Mouse (Mus musculus) embryonic facial prominence, embryonic 12.5 days (tissue): ENCODE data around the gene Pklr. TPM values are rescaled to one million over a fixed set of nuclear protein-coding genes. Genes with fewer than 3 reads are reported as not detected.
"Not testable (repeated sequence)": the region's sequence is repeated elsewhere in the genome, so short reads cannot be mapped to it uniquely, and the experiment has no call there.

Experiments used
- ATAC-seq: fragments of 200-750 bp; cut with Nextera tagmentation; 2 replicates; pipeline ENCODE4 v1.8.0; 2017; ENCODE audit not compliant: insufficient number of reproducible peaks, insufficient read depth, low FRiP score, low TSS enrichment
- H3K27ac ChIP-seq: fragments of 300-500 bp; sonication (generic); 2 replicates; pipeline ENCODE4 v1.5.1; 2016; ENCODE audit warnings: mild to moderate bottlenecking
- H3K27me3 ChIP-seq: fragments of 300-500 bp; sonication (generic); 2 replicates; pipeline ENCODE4 v1.6.1; 2016; ENCODE audit warnings: mild to moderate bottlenecking, moderate library complexity
- H3K36me3 ChIP-seq: fragments of 300-500 bp; sonication (generic); 2 replicates; pipeline ENCODE4 v1.6.1; 2016; ENCODE audit warnings: mild to moderate bottlenecking
- H3K4me1 ChIP-seq: fragments of 300-500 bp; sonication (generic); 2 replicates; pipeline ENCODE4 v1.6.1; 2016
- H3K4me2 ChIP-seq: fragments of 300-500 bp; sonication (generic); replicated peaks from 2 replicates; pipeline ENCODE4 v1.6.1; 2016; ENCODE audit warnings: mild to moderate bottlenecking, moderate library complexity
- H3K4me3 ChIP-seq: fragments of 300-500 bp; sonication (generic); 2 replicates; pipeline ENCODE4 v1.5.1; 2016; ENCODE audit warnings: mild to moderate bottlenecking
- H3K9ac ChIP-seq: fragments of 300-500 bp; sonication (generic); 2 replicates; pipeline ENCODE4 v1.6.1; 2016; ENCODE audit warnings: mild to moderate bottlenecking, moderate library complexity
- H3K9me3 ChIP-seq: fragments of 300-500 bp; sonication (generic); 2 replicates; pipeline ENCODE4 v1.6.1; 2016; ENCODE audit warnings: mild to moderate bottlenecking, moderate library complexity
- WGBS: fragments of 180-500 bp; shearing (Covaris S2); methylation state at CpG from one replicate; pipeline ENCODE4 v1.1.7; 2016; 5-methylcytosine and 5-hydroxymethylcytosine counted together
- polyA plus RNA-seq: library from polyadenylated mRNA; unstranded; fragments of >200 nt; fragmentation: Nextera tagmentation; extraction: Ambion mirVana; gene quantifications from 2 replicates; pipeline ENCODE4 v1.2.1, GENCODE M21; 2016

The Pklr gene
- polyA plus RNA-seq, 1 experiment from 2014 or later, result 0.27 TPM

DNA sequence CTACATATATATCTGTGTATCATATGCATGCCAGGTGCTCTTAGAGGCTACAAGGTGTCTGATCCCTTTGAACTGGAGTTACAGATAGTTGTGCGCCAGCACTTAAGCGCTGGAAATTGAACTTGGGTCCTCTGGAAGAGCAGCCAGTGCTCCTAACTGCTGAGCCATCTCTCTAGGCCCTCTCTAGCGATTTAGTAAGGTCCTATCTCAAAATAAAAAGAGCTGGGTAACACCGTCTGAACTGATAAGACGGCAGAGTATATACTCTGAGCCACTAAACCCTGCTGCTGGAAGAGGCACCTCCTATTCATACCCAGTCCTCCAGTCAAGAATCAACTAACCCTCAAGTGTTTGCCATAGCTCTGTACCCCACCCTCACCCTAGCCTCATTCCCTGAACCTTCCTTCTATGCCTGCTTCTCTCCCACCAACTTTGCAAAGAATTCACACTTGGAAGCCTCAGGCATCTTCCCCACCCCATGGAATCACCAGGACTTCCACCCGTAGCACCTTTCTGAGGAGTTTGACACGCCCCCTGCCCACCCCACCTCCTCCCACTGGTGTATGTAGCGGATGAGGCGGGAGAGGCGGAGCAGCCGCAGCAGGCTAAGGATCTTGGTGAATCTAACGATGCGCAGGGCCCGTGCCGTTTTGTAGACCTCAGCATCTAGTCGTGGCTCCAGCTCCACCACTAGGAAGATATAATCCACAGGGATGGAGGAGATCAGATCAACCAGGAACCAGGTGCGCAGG, 16.3 kb downstream of the Pklr start:
- Histone ChIP-seq H3K36me3 (no peaks in the 10 kb centered on the region), H3K27ac (no peak overlapping the region), H3K4me2 (no peak overlapping the region), H3K9me3 (no peaks in the 10 kb centered on the region), H3K4me3 (no peak overlapping the region), H3K4me1 (peaks cover 5% of the 10 kb centered on the region), H3K9ac (no peak overlapping the region), H3K27me3 (peaks cover 37% of the 10 kb centered on the region)
- WGBS, result 60% methylated on average over 17 of the region's 17 CpGs
- no peak for ATAC-seq

- Histone ChIP-seq H3K27me3 (peaks cover 20% of the 10 kb centered on the region), H3K9ac (no peak overlapping the region), H3K4me2 (no peak overlapping the region), H3K4me3 (no peak overlapping the region), H3K27ac (no peak overlapping the region), H3K9me3 (no peaks in the 10 kb centered on the region), H3K4me1 (peaks cover 15% of the 10 kb centered on the region), H3K36me3 (no peaks in the 10 kb centered on the region)
- ATAC-seq, result no peak
- 86% methylated on average over 8 of the region's 8 CpGs for WGBS
These were observed 21.0 kb downstream of the Pklr start for GRCm38 (mm10) chr3:89156951-89157350.

DNA sequence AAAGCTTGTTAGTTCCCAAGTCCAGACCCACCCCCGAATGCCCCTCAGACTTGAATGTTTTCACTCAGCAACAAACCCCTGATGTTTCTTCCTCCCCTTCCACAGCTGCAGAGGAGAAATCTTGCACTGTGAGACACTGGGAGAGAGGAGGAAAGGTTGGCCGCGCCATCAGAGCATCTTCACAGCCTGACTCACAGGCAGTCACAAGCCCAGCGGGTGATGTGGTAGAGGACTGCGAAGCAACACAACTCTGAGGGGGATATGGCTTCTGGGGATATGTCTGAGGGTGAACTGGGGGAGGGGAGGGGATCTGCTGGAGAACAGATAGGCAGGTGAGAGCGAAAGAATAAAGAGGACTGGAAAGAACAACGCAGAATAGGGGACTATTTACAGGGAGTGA, 22.7 kb downstream of the Pklr start:
- whole genome bisulfite sequencing, result 20% methylated on average over 7 of the region's 7 CpGs
- Histone ChIP-seq H3K4me3 (0 out of 2 replicates have a peak overlapping the region, but pooled peaks have one; percentile 61), H3K4me2 (peak overlapping the region; percentile 98), H3K27me3 (peaks cover 20% of the 10 kb centered on the region), H3K9me3 (no peaks in the 10 kb centered on the region), H3K27ac (no peak overlapping the region), H3K36me3 (no peaks in the 10 kb centered on the region), H3K9ac (no peak overlapping the region), H3K4me1 (peaks cover 15% of the 10 kb centered on the region)
- no peak for ATAC-seq

- no peak for ATAC-seq
- H3K27me3 ChIP-seq, result peaks cover 20% of the 10 kb centered on the region
- peak overlapping the region; percentile 98 for H3K4me2 ChIP-seq
- H3K4me1 ChIP-seq, result peaks cover 19% of the 10 kb centered on the region
- H3K9me3 ChIP-seq, result no peaks in the 10 kb centered on the region
- peak overlapping the region; percentile 61 for H3K4me3 ChIP-seq
- H3K36me3 ChIP-seq, result no peaks in the 10 kb centered on the region
- 3% methylated on average over 13 of the region's 13 CpGs for WGBS
- H3K27ac ChIP-seq, result no peak overlapping the region
- H3K9ac ChIP-seq, result no peak overlapping the region
These were observed 23.3 kb downstream of the Pklr start for GRCm38 (mm10) chr3:89159211-89159610.

DNA sequence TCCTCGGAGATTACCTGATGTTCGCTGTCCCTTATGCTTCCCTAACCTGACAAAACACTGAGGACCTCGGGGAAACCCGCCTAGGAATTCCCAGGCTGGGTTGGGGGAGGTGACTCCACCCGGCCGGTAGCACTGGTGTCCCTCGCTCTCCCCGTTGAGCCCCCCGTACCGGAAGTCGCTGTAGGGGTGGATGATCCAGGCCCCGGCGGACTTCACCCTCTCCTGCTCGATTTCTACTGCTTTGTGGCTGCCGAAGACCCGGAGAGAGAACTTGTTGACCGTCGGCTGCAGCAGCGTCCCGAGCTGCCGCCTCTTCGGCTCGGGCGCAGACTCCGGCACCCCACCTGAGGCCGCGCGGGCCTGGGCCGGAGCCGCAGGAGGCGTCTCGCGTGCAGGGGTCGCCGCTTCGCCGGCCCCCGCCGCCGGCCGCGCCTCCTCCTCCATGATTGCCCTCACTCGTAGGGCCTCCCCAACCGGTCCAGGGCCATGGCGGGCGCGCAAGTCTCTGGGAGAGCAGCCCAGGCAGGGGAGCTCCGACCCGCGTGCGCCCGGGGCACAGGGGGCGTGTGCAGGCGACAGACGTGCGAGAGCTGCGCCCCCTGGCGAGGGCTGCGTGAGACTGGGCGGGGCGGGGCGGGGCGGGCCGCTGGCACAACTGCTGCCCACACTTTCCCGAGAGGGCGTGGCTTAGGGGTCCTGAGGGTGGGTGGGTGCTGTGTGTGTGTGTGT, 23.8 kb downstream of the Pklr start, which contains the start of gene Hcn3:
TSS of gene Hcn3 (minus strand) at position 581 of the 729 bp plus-strand sequence.
- no peak within 1 kb of the TSS for H3K27ac ChIP-seq

DNA sequence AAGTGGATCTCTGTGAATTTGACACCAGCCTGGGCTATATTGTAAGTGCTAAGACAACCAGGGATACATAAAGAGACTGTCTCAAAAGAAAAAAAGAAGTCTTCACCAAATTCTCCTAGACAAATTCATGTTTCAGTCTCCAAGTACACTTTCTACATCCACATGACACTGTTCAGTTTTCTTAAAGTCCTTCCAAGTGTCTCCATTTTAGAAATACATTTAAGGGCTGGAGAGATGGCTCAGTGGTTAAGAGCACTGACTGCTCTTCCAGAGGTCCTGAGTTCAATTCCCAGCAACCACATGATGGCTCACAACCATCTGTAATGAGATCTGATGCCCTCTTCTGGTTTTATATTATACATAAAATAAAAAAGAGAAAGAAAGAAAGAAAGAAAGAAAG, 25.3 kb downstream of the Pklr start:
- peaks cover 20% of the 10 kb centered on the region for H3K27me3 ChIP-seq
- not testable (repeated sequence) for H3K9ac ChIP-seq, ATAC-seq, H3K36me3 ChIP-seq, H3K9me3 ChIP-seq, H3K4me2 ChIP-seq, H3K27ac ChIP-seq, H3K4me3 ChIP-seq
- peaks cover 26% of the 10 kb centered on the region for H3K4me1 ChIP-seq

More for the DNA sequence above, 23.8 kb downstream of the Pklr start, which contains the start of gene Hcn3:
- H3K4me3 ChIP-seq, result peak within 1 kb of the TSS; percentile 61
- H3K27me3 ChIP-seq, result peaks cover 20% of the 10 kb centered on the region
- whole genome bisulfite sequencing, result under 1% methylated on average over 46 of the region's 66 CpGs
- peak within 1 kb of the TSS; percentile 98 for H3K4me2 ChIP-seq
- H3K36me3 ChIP-seq, result no peaks in the 10 kb centered on the region
- H3K4me1 ChIP-seq, result peaks cover 19% of the 10 kb centered on the region
- no peaks in the 10 kb centered on the region for H3K9me3 ChIP-seq
- peak; percentile 78 for ATAC-seq
- H3K9ac ChIP-seq, result peak within 1 kb of the TSS; percentile 60

DNA sequence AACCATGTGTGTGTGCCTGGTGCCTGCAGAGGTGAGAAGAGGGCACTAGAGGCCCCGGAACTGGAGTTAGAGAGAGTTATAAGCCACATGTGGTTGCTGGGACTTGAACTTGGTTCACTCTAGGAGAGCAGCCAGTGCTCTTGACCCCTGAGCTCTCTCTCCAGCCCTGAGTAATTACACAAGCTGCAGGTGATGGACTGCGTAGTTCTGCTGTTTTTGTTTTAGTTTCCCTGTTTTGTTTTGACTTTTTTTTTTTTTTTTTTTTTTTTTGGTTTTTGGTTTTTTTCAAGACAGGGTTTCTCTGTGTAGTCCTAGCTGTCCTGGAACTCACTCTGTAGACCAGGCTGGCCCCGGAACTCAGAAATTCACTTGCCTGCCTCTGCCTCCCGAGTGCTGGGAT, 25.8 kb downstream of the Pklr start:
- 71% methylated on average over 4 of the region's 4 CpGs for WGBS
- Histone ChIP-seq H3K9ac (no peak overlapping the region), H3K36me3 (0 out of 2 replicates have a peak, but pooled peaks cover 3% of the 10 kb centered on the region), H3K4me1 (peaks cover 26% of the 10 kb centered on the region), H3K4me3 (no peak overlapping the region), H3K27me3 (peaks cover 20% of the 10 kb centered on the region), H3K4me2 (no peak overlapping the region), H3K9me3 (no peaks in the 10 kb centered on the region), H3K27ac (no peak overlapping the region)
- ATAC-seq, result no peak

DNA sequence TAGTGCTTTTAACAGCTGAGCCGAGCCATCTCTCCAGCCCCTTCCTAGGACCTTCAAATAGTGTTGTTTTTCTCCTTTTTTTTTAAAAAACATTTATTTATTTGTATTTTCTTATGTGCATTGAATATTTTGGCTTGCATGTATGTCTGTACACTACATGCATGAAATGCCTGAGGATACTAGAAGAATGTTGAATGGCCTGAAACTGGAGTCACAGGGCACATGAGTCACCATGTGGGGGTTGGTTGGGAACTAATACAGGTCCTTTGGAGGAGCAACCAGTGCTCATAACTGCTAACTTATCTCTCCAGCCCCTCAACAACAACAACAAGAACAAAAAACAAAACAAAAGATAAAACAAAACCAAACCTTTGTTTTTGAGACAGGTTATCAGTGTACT, 27.2 kb downstream of the Pklr start:
- H3K9me3 ChIP-seq, result no peaks in the 10 kb centered on the region
- H3K4me3 ChIP-seq, result no peak overlapping the region
- no peak overlapping the region for H3K9ac ChIP-seq
- no peak for ATAC-seq
- H3K27me3 ChIP-seq, result peaks cover 18% of the 10 kb centered on the region
- peaks cover 26% of the 10 kb centered on the region for H3K4me1 ChIP-seq
- no peak overlapping the region for H3K27ac ChIP-seq
- H3K4me2 ChIP-seq, result no peak overlapping the region
- WGBS, result 63% methylated on average over 1 of the region's 1 CpGs
- peaks cover 14% of the 10 kb centered on the region for H3K36me3 ChIP-seq

DNA sequence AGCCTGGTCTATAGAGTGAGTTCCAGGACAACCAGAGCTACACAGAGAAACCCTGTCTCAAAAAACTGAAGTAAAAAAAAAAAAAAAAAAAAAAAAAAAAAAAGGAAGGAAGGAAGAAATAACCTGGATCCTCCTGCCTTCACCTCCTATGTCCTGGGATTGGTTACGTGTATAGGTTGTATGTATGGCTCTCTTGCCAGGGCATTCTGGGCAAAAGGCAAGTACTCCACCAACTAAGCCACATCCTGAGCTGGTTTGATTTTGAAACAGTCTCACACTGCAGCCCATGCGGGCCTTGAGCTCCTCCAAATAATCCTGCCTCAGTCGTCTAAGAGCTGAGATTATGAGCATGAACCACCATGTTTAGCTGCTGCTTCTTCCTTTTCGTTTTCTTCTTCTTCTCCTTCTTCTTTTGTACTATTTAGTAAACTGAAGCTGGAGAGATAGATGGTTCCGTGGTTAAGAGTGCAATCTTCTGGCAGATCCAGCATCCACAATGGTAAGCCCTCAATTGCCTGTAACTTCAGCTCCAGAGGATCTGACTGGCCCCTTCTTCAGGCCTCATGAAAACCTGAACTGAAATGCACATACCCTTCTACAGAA, 27.8 kb downstream of the Pklr start:
- peak overlapping the region; percentile 76 for H3K4me2 ChIP-seq
- peaks cover 26% of the 10 kb centered on the region for H3K4me1 ChIP-seq
- H3K9me3 ChIP-seq, result no peaks in the 10 kb centered on the region
- peaks cover 20% of the 10 kb centered on the region for H3K36me3 ChIP-seq
- H3K9ac ChIP-seq, result peak overlapping the region; percentile 98; the same call in 1 of the 2 replicates
- peak overlapping the region; percentile 89 for H3K4me3 ChIP-seq
- peaks cover 12% of the 10 kb centered on the region for H3K27me3 ChIP-seq
- ATAC-seq, result no peak
- 71% methylated on average over 5 of the region's 5 CpGs for WGBS
- H3K27ac ChIP-seq, result no peak overlapping the region

- peak; percentile 89 for ATAC-seq
- Histone ChIP-seq H3K4me2 (peak within 1 kb of the TSS; percentile 76), H3K4me3 (peak within 1 kb of the TSS; percentile 89), H3K9ac (peak within 1 kb of the TSS; percentile 98), H3K9me3 (no peaks in the 10 kb centered on the region), H3K27ac (peak within 1 kb of the TSS; percentile 98), H3K36me3 (peaks cover 29% of the 10 kb centered on the region), H3K27me3 (peaks cover 3% of the 10 kb centered on the region; the same call in 1 of the 2 replicates), H3K4me1 (peaks cover 18% of the 10 kb centered on the region)
- WGBS, result under 1% methylated on average over 65 of the region's 79 CpGs
These were observed 28.7 kb downstream of the Pklr start, which contains the start of gene Clk2 for GRCm38 (mm10) chr3:89164506-89165267. TSS of gene Clk2 (plus strand) at chr3:89164795.

DNA sequence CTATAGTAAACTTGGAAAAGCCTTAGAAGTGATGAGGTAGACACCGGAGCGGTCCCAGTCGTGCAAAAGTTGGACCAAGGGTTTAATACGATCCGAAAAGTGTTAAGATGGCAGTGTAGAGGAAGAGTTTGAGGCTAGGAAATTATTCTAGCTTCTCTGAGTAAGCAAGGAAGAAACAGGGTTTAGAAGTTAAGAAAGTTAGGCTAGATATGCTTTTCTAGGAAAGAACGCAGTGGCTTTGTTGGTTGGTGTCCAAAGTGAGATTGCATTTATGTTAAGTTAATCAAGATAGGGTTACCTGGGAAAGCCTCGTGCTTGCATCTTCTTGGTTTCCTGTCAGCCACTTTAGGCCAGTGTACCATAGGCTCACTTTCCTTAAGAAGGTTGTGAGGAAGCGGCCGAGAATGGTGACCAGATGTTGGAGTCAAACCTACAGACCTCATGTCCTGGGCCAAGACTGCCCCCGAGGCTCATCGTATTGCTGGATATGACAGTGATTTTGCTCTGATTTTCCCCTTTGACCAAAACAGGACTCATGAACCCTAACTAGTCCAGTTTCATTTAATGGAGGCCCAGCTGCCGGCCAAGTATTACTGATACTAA, 29.4 kb downstream of the Pklr start:
- Histone ChIP-seq H3K27me3 (no peaks in the 10 kb centered on the region), H3K4me2 (peak overlapping the region; percentile 76), H3K4me1 (peaks cover 12% of the 10 kb centered on the region), H3K27ac (peak overlapping the region; percentile 98), H3K4me3 (peak overlapping the region; percentile 89), H3K9me3 (no peaks in the 10 kb centered on the region), H3K36me3 (peaks cover 36% of the 10 kb centered on the region), H3K9ac (peak overlapping the region; percentile 98)
- ATAC-seq, result no peak
- WGBS, result 14% methylated on average over 12 of the region's 12 CpGs
